Mouse (Mus musculus) kidney, postnatal 4 days (tissue): ENCODE data around the gene H2-DMb2.
A peak's percentile ranks its signal among the peaks of the same experiment; 100 is the strongest.

ENCODE experiments used
- DNase-seq, 2 experiments: peaks; one replicate each; pipeline ENCODE4 v3.0.0; 2021; ENCODE audit warnings: mixed read lengths in 2 of 2

The H2-DMb2 gene

DNA sequence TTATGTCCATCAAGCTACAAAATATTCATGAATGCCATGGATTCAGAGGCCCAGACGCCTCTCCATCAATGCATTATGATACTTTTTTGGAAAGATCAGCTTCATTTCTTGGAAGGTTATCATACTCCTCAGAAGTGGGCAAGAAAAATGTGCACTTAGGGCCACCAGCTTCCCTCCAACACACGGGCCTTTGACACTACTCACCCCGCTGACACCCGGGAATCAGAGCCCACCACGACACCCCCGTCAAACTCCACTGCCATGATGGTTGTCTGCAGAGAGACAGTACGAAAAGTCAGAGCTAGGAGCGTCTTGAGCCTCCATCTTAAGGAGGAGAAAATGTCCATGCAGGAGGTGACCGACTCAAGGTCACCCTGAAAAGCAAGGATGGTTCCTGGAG lies 42.4 kb downstream of the H2-DMb2 start:
- no peak for DNase-seq

DNA sequence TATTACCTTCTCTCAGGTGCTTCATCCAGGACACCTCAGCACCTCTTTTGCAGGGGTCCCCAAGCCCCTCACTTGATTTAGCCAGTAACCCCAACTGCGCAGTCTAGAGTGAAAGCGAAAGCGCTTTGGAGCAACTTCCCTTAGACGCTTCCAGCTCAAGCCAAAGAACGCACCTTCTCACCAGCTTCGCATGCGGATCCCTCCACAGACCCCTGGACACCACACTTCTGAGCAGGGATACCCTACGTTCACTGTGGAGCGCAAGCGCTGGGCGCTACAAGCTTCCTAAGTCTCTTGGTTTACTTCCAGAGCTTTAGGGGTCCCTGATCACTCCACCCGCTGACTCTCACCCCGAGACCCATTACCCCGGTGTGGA lies 43.8 kb downstream of the H2-DMb2 start:
- no peak for DNase-seq

DNA sequence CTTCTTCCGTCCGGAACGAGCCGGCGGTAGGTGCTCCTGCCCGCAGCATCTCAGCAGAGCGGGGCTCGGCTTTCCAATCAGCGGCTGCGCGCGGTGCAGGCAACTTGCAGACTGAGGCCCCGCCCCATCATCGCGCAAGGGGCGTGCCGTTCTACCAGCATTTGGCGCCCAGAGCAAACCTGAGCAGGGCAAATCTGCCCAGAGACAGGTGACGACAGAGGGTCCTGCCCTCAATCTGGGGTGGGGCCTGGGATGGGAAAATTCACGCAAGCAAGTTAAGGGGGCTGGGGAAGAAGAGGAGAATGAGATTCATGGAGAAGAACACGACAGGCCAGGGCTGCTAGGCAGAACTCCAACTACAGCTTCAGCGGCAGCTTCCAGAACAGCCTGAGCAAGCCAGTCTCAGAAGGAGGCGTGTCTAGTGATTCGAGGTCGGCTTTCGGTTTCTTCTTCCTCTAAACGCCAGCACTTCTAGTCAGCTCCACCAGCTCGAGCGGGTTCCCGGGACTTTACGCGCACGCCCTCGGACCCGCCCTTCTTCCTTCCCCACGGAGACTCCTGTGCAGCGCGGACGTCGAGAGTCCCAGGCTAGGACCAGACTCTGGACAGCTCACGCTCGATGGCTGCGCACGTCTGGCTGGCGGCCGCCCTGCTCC lies 44.3 kb downstream of the H2-DMb2 start, which contains the start of the genes Tap1 and Psmb9:
Tap1 (plus strand) TSS at position 293 of the 656 bp plus-strand sequence.
Psmb9 (minus strand) TSS at position 504 of the 656 bp plus-strand sequence.
- peak; percentile 99 to 100 for DNase-seq

DNA sequence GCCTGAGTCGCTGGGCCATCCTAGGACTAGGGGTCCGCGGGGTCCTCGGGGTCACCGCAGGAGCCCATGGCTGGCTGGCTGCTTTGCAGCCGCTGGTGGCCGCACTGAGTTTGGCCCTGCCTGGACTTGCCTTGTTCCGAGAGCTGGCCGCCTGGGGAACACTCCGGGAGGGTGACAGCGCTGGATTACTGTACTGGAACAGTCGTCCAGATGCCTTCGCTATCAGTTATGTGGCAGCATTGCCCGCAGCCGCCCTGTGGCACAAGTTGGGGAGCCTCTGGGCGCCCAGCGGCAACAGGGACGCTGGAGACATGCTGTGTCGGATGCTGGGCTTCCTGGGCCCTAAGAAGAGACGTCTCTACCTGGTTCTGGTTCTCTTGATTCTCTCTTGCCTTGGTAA lies 44.9 kb downstream of the H2-DMb2 start:
- DNase-seq, result no peak

DNA sequence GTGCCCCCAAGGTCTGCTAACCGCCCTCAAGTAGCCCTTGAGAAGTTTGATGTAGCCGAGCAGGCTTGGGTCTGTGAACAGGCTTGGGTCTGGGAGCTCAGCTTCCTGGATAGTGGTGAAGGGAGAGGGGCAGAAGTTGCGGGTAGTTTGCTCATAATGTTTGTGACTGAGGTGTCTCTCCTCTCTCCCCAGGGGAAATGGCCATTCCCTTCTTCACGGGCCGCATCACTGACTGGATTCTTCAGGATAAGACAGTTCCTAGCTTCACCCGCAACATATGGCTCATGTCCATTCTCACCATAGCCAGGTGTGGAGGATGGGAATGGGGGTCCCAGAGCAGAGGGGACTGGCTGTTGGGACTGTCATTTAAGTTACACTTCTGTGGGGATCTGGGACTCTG lies 45.9 kb downstream of the H2-DMb2 start:
- no peak for DNase-seq

GRCm38 (mm10) chr17:34192852-34193251 lies 49.7 kb downstream of the H2-DMb2 start:
- peak; percentile 27 to 39 for DNase-seq

DNA sequence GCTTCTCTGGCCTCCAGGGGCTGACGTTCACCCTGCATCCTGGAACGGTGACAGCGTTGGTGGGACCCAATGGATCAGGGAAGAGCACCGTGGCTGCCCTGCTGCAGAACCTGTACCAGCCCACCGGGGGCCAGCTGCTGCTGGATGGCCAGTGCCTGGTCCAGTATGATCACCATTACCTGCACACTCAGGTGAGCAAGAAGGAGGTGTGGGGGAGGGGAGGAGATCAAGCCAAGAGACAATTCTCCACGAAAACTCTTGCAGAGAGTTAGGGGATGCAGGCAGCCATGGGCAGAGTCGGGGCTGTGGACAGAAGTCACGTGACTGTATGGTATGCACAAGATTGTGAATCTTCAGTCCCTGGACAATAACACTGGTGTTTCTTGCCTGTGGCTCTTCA lies 50.4 kb downstream of the H2-DMb2 start:
- no peak for DNase-seq

- DNase-seq, result no peak
Measured at GRCm38 (mm10) chr17:34194723-34195122, 51.6 kb downstream of the H2-DMb2 start.

GRCm38 (mm10) chr17:34196491-34196890 lies 53.4 kb downstream of the H2-DMb2 start:
- no peak for DNase-seq

DNA sequence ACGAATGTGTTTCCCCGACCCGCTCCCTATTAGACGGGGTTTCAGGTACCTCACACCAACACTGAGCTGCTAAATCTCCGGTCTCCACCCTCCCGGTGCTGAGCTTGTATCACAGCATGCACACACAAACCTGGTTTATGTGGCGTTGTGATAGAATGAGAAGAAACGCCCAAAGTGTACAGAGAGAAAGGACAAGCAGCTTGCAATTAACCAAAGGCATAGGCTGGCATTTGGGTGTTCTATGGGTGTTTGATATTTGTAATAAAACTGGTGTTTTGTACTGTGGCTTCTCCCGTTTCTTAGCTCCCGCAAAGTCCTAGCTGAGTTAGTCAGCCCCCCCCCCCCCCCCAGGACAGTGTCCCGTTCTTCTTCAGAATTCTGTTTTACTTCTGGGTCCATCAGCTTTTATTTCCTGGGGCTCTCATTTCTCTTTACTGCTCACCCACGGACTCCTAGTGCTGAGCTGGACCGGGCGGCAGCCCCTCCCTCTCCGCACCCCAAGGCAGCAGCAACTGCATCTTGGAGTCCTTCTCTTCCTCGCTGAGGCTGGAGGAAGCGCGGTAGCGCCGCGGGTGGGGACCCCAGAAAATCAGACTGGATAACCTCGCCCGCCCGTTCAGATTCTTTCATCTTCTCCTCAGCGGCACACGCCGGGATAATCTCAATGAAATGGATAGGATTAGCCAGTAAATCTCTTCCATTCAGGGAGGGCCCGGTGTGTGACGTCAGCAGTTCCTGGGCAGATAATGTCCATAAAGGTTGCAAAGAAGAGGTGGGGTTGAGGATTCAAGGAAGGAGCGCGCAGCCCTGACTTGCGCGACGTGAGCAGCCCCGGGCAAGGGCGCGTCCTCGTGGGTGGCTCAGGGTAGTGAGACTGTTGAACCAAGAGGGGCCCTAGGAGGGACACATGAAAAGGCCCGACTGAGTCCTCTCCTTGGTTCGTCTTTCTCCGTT lies 54.1 kb downstream of the H2-DMb2 start, which contains the start of gene Psmb8:
Psmb8 (plus strand) TSS at position 781 of the 954 bp plus-strand sequence.
- DNase-seq, result peak; percentile 94 to 95

DNA sequence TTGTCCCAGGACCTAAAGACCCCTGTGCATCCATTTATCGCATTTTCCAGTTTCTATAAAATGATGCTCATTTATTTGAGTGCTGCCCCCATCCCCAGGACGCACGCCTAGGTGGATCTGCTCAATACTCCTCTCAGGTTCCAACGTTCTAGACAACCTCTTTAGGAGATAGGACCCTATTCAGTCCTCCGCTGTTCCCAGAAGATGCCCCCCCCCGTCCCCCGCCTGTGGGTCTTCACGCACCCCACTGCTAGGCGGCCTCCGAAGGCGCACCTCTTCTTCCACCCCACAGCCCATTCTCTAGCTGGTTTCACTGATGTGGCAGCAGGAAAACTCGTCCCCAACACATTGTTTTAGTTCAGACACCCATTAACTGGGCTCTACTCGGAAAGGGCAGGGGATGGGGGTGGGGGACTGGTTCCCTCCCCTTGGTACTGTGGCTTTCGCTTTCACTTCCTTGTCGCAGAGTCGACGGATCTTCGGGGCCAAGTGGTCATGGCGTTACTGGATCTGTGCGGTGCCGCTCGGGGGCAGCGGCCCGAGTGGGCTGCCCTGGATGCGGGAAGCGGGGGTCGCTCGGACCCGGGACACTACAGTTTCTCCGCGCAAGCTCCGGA lies 54.9 kb downstream of the H2-DMb2 start:
- DNase-seq, result peak; percentile 65 to 74

- no peak for DNase-seq
Measured at GRCm38 (mm10) chr17:34198521-34198912, 55.4 kb downstream of the H2-DMb2 start.

DNA sequence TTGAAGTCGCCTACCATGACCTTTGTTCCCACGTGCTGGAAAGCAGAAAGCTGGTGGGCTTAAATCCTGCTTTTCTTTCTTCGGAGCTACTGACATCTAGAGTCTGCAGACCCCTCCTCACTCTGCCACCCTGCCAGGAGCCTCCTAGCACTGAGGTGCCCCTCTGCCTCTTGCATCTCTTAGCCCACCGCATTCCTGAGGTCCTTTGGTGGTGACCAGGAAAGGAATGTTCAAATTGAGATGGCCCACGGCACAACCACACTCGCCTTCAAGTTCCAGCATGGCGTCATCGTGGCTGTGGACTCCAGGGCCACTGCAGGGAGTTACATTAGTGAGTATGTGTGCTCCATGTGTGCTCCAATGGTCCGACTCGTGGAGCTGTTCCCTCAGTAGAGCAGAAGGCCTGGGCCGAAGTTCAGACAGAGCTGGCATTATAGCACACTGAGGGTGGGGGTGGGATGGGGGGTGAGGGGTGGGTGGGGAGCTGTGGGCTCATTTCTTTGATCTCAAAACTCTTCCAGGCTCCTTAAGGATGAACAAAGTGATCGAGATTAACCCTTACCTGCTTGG lies 56.0 kb downstream of the H2-DMb2 start:
- no peak for DNase-seq

GRCm38 (mm10) chr17:34200047-34200446 lies 56.9 kb downstream of the H2-DMb2 start:
- DNase-seq, result no peak

GRCm38 (mm10) chr17:34200772-34201505 lies 57.8 kb downstream of the H2-DMb2 start:
- DNase-seq, result no peak
